Mouse (Mus musculus): Measurements from ENCODE around the gene Vipr2. TPM values are rescaled to one million over a fixed set of nuclear protein-coding genes. Genes with fewer than 3 reads are reported as not detected.

Vipr2 gene
- total RNA-seq, 1 experiment from 2014 or later: 7.0 TPM

- peak; percentile 19 for ATAC-seq (replicated peaks; ENCODE audit: low read depth, poor library complexity, severe bottlenecking)
Observed at GRCm38 (mm10) chr12:116145686-116146085, 68.2 kb downstream of the Vipr2 start.

DNA sequence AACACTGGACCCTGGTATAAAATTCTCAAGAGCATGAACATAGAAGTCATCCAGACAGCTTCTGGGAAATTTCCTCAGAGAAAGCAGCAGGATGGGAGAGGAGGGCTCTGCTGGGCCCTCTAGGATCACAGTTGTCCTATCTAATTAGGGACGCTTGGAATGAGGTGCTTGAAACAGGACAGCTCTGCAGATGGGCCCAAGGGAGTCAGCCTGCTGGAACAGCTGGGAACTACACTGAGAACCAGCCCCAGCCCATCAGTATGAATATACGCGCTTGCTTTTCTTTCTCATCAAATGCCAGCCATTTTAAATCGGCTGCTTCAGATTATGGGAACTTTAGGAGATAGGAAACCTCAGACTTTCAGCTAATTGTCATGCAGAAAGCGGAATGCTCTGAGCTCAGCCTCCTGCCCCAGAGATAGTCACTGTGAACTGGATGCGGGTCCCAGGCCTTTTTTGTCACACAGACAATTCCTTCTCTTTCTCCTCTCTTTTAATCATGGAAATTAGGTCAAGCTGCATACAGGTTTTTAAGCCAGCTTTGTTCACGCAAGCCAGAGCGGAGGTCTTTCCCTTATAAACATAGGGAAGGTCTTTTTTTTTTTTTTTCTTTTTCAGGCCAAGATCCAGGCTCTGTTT lies 69.6 kb downstream of the Vipr2 start:
- ATAC-seq (replicated peaks; ENCODE audit: low read depth, poor library complexity, severe bottlenecking): no peak

- no peak for ATAC-seq (replicated peaks; ENCODE audit: low read depth, poor library complexity, severe bottlenecking)
Observed at GRCm38 (mm10) chr12:116152866-116153428, 75.4 kb downstream of the Vipr2 start.

- ATAC-seq (replicated peaks; ENCODE audit: low read depth, poor library complexity, severe bottlenecking): no peak
Observed at GRCm38 (mm10) chr12:116156792-116157532, 79.4 kb downstream of the Vipr2 start.

DNA sequence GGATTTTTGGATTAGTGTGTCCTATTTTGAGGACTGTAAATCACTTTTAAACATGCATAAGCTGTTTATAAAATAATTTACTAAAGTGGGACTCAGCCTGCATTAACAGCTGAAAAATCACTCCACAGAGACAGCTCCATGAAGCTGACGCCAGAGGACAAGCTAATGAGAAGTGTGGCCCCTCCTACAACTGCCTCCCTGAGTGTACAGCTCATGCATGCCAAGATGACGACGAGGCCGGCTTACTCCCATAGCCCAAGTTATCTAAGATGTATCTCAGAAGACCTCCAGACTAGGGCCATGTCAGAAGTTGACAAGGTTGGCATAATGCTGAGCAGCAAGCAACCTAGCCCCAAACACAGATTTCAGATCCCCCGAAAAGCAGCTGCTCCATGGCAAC lies 81.7 kb downstream of the Vipr2 start:
- ATAC-seq (replicated peaks; ENCODE audit: low read depth, poor library complexity, severe bottlenecking): no peak

- ATAC-seq (replicated peaks; ENCODE audit: low read depth, poor library complexity, severe bottlenecking): no peak
Observed at GRCm38 (mm10) chr12:116159695-116160094, 82.2 kb downstream of the Vipr2 start.

- ATAC-seq (replicated peaks; ENCODE audit: low read depth, poor library complexity, severe bottlenecking): peak; percentile 48
Observed at GRCm38 (mm10) chr12:116165368-116165767, 87.8 kb downstream of the Vipr2 start.

GRCm38 (mm10) chr12:116169666-116170065 lies 92.1 kb downstream of the Vipr2 start:
- ATAC-seq (replicated peaks; ENCODE audit: low read depth, poor library complexity, severe bottlenecking): peak; percentile 37

GRCm38 (mm10) chr12:116176930-116177329 lies 99.4 kb downstream of the Vipr2 start:
- ATAC-seq (replicated peaks; ENCODE audit: low read depth, poor library complexity, severe bottlenecking): peak; percentile 79

- ATAC-seq (replicated peaks; ENCODE audit: low read depth, poor library complexity, severe bottlenecking): no peak
Observed at GRCm38 (mm10) chr12:116181436-116182050, 104.0 kb downstream of the Vipr2 start.

DNA sequence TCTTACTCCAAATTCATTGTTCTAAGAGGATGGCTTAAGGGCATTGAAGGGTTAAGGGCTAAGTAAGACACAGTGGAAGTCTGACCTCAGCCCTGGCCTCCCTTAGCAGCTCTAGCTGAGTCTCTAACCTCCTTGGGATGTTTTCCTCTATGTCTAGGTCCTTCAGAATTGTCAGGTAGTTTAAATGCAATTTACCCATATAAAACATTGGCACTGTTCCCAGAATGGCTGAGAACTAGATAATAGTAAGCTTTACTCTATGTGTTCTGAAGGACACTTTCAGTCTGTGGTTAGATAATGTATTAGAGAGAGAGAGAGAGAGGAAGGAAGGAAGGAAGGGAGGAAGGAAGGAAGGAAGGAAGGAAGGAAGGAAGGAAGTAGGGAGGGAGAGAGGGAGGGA lies 104.8 kb downstream of the Vipr2 start:
- no peak for ATAC-seq (replicated peaks; ENCODE audit: low read depth, poor library complexity, severe bottlenecking)

- ATAC-seq (replicated peaks; ENCODE audit: low read depth, poor library complexity, severe bottlenecking): no peak
Observed at GRCm38 (mm10) chr12:116183212-116183935, 105.8 kb downstream of the Vipr2 start.

GRCm38 (mm10) chr12:116193952-116194351 lies 116.4 kb downstream of the Vipr2 start:
- ATAC-seq (replicated peaks; ENCODE audit: low read depth, poor library complexity, severe bottlenecking): no peak

DNA sequence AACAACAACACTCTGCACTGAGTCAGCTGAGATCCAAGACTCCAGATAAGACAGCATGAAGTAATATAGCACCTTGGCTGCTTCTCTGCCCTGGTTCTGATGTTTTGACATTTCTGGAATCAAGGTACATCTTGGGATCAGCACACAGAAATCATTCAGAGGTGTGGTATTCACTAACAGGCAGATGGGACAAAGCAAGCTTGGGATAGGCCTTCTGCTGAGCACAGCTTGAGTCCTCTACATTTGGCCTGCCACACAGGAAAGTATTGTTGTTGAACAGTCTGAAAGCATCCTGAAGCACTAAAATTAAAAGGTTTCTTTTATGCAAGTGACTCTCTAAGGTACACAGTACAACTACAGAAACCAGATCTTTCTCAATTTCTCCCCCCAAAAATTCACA lies 117.1 kb downstream of the Vipr2 start:
- no peak for ATAC-seq (replicated peaks; ENCODE audit: low read depth, poor library complexity, severe bottlenecking)

Other genes starting within 250 kb of the Vipr2 start
- gene Zfp386, start 30.0 kb upstream of the Vipr2 start, total RNA-seq (2017): 52.2 and 64.0 TPM in 2 replicates
- 11.0 and 16.9 TPM in 2 replicates for gene Wdr60, start 185.3 kb downstream of the Vipr2 start, total RNA-seq (2017)
- not detected in 2 replicates for gene Gm11027, start 197.7 kb downstream of the Vipr2 start, total RNA-seq (2017)
- 49.4 and 52.1 TPM in 2 replicates for gene Esyt2, start 203.5 kb downstream of the Vipr2 start, total RNA-seq (2017)